Mouse (Mus musculus): ENCODE results near the gene Cage1.

Cage1 gene

DNA sequence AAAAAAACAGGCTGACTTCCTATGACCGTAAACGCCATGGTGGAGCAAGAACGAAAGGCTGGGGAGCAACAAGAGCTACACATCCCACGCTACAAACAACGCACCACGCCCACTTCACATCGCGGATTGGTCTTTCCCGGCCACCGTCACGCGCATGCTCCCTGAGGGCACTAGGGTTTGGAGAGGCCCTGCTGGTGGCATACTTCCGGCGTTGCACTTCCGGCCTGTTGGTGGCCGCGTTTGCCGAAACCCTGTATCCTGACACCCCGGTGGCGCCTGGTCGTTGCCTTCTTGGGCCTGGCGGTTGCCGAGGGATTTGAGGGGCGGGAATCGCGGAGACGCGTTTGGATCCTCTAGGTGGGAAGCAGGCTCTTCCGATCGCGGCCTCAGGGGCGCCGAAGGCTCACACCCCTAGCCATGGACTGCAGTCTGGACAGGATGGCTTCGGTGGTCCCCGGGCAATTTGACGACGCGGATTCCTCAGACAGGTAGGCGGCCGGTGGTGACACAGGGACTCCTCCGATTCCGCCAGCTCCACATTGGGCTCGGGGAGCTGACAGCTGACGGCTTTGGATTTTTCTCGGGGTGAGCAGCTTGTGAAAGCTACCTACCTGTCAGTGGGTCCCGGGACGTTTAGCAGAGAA, at the start of gene Cage1:
Cage1 (minus strand) TSS at position 26 of the 644 bp plus-strand sequence.
- peak; percentile 99 for DNase-seq

GRCm38 (mm10) chr13:38081161-38081560, 44.3 kb upstream of the Cage1 start:
- no peak for DNase-seq

GRCm38 (mm10) chr13:38080725-38081124, 43.9 kb upstream of the Cage1 start:
- DNase-seq, result no peak

DNA sequence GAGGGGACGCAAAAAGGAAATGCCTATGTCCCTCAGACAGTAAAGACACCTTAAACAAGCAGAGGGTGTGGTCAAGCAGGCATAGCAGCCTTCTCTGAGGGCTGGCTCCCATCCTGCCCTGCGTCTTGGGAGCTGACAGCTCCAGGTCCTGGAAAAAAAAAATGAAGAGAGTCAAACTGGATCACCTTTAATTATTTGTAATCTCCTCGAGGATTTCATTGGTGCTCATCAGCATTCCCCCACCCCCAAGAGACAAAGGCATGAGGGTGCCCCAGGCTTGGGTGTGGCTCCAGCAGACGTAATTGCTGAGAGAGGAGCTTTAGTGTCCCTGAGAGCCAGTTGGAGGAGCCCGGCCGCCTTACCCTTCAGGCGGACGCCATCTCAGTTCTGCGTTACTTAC, 43.1 kb upstream of the Cage1 start:
- DNase-seq, result no peak

DNA sequence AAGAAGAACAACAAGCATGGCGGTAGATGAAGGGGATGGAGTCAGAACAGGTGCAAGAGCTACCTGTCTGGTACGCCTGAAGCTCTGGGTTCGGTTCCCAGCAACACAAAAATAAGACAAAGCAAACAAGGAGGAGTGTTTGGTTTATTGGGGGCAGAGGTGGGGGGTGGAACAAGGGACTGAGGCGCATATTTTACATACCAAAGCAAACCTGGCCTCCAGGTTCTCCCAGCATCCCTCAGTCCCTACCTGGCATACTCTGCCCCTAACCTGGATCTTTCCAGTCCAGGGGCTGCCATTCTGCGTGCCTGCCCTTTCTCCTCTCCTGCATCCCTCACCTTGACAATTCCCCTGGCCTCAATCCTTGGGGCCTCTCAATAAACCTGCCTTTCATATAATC, 42.5 kb upstream of the Cage1 start:
- no peak for DNase-seq

- DNase-seq, result no peak
These were observed 42.0 kb upstream of the Cage1 start for GRCm38 (mm10) chr13:38078836-38079235.

DNA sequence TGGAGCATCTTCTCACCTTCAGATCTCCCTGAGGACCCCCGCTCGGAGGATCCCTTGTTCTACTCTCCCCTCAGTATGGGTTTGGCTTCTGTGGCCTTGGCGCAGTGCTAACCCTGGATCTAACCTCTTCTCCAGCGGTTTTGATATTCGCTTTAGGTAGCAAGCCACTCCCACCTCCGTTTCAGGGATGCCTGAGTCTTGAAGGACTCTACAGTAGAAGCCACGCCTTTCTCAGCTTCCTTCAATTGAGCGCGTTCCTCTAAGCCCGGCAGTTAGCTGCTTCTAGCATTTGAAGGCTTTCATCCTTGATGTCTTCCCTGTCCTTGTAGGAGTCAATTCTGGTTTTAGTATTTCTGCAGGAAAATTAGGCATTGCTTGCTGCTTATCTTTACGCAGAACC, 40.2 kb upstream of the Cage1 start:
- DNase-seq, result no peak

GRCm38 (mm10) chr13:38074404-38074803, 37.5 kb upstream of the Cage1 start:
- no peak for DNase-seq

GRCm38 (mm10) chr13:38073374-38074307, 36.8 kb upstream of the Cage1 start:
- no peak for DNase-seq

DNA sequence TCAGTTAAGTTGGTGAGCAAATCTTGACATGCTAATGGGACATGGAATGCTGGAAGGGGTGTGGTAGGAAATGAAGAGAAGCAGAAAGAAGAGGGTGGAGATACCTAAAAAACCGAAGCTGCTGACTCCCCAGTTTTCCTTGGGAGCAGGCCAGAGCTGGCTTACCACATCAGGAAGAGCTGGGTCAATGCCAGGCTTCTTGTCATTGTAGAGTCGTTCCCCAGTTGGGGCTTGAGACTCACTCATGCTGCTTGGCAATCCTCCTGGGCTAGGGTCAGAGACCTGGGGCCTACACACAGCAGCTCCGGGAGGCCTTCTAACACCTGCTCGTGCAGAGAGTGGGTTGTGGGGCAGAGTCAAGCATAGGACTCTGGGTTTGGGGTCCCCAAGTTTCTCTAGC, 34.1 kb upstream of the Cage1 start:
- DNase-seq, result no peak

DNA sequence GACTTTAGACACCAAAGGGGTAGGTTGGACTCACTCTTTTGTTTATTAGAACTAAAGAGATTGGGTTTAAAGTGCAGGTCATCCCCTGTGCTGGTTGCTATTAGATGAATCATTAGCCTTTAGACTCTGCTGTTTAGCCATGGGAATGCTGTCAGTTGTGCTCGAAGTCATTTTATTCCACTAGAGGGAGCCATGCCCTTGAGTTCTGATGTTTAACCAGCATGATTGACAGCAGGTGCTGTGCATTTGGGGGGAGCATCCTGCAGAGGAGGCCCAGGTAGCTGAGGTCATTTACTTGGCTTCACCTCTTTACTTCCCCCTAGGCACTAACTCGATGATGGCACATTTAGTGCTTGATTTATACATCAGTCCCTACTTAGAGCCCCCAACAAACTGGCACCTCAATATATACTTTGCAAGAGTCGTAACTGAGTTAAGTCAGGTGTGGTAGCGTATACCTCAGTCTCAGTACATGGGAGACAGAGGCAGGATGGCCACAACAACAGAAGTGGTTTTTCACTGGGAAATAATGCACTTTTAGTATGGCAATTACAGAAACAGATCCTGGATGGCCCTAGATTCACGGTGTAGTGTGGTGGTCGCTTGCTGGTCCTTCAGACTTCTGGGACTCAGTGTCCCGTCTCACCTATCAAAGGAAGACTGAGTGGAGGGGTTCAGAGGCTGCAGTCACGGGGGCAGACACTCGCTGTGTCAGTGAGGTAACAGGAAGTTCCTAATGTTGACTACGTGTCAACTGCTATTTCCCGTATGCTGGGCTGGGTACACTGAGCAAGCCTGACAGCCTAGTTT, 28.2 kb upstream of the Cage1 start:
- peak; percentile 78 for DNase-seq

DNA sequence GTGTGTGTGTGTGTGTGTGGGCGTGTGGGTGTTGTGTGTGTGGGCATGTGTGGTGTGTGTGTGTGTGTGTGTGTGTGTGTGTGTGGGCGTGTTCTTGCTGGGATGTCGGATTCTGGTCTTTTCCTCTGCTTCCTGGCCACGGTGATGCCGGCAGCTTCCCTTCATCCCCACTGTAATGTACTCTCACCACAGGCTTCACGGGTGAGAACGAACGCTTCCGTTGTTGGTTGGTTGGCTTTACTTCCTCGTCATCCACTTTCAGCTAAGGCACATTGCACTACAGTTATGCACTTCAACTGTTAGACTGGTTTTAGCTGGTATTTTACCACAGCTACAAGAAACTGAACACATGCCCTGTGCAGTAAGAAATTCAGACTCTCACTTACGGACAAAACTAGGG, 25.8 kb upstream of the Cage1 start:
- DNase-seq, result no peak

GRCm38 (mm10) chr13:38049888-38050287, 13.0 kb upstream of the Cage1 start:
- no peak for DNase-seq

DNA sequence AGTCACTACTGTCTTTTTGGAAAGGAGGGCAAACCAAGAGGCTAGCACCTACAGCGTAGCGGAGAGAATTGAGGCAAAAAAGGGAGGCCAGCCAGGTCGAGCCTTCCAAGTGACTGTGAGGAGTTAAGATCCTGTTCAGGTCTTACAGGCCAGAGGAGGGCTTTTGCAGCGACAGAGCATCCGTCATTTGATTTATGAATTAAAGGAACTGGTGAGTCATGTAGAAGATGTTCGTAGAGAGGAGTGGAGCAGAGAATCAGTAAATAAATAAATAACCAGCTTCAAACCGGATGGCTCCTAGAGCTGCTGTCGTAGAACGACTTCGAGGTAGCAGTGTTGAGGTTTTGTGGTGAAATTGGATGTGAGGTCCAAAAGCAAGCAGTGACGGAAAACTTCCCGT, 942 bp upstream of the Cage1 start:
- DNase-seq, result no peak

- no peak for DNase-seq
These were observed 376 bp downstream of the Cage1 start, which contains the start of gene Riok1 for GRCm38 (mm10) chr13:38036343-38037043. TSS of gene Riok1 (plus strand) at chr13:38036995.

GRCm38 (mm10) chr13:38028407-38028806, 8.5 kb downstream of the Cage1 start:
- no peak for DNase-seq

DNA sequence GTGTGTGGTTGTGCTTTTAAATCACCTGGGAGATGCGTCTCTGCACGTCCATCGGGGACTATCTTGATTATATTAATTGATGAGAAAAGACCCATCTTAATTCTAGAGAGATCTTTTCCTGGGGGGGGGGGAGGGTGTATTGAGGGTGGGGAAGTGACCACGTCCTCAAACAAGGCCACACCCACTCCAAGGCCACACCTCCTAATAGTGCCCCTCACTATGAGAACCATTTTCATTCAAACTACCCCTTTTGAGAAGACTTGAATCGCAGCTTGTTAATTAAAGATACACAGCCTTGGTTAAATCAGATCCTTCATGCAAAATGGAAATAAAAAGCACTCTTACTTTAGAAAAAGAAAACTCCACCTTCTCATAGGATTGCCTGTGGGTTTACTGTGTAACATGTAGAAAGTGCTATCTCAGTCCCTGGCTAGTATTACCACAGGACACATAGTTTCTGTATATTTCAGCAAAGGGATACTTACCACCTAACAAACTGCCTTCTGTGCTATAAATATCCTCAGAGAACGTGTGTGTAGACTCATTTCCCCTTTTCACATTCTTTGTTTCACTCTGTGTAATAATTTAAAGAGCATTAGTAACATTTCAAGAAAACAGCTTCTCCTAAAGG, 9.1 kb downstream of the Cage1 start:
- no peak for DNase-seq

DNA sequence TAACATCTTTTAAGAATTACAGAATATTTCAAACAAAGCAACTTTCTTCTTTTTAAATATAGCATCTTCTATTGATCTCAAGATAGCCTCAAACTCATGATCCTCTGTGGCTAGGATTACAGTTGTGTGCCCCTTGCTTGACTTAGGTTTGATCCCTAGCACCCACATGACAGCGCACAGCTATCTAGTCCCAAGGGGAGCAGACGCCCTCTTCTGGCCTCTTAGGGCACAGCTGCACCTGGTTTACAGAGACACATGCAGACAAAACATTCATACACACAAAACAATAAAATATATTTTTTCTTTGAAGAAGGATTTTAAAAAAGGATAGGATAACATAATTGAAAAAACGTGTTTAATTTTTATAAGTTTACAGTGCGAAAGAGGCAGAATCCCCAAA, 11.0 kb downstream of the Cage1 start:
- DNase-seq, result no peak

DNA sequence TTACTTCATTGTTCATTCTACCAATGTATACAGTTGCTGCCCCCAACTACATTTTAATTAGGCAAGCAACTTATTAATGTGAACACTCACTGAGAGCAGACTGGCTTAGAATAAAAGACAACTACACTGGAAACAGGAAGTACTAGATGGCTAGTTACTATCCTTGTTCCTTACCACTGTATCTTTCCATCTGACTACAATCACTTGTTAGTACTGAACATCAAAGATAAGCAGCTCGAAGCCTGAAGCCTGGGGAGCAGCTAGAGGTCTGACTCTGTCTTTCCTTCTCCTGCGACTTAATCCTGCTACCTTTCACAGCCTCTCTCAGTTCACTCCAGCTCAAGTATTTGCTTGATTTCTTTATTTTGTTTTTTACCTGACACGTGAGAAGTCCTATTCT, 18.1 kb downstream of the Cage1 start:
- no peak for DNase-seq

- no peak for DNase-seq
These were observed 21.3 kb downstream of the Cage1 start for GRCm38 (mm10) chr13:38015591-38015990.

DNA sequence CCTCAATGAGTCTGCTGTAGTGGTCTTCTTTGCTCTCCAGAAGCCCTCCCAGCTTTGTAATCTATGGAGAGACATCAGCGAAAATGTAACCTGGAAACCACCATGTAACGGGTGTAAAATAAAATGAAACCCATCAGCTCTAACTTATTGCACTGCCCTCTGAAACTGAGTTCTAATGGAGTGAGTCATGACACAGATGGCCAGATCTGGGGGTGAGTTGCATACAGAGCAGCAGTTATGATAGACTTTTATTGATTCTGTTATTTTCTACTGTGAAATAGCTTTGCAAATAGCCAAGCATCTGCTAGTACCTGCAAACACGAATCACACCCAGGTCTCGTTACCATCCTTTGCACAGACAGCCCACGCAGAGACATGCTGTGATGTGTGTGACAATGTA, 24.4 kb downstream of the Cage1 start:
- DNase-seq, result no peak

DNA sequence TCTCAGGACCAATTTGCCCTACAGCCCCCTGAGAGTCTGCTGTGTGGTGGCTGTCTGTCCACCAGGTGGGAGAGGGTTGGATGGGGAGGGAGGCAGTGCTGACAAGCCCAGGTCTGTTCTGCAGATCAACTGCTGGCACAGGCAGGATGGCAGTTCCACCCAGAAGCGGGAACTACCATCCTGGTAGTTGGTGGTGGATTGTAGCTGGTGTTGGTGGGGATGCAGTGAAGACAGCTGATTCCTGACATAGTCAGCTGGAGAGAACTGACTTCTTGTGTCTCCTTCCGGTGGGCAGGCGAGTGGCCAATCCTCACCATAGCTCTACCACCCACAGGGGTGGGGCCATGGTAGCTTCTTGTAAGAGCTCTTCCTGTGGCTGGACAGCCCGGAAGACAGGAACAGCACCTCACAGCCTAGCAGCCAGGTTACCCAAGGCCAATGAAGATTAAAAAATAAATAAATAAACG, 26.4 kb downstream of the Cage1 start:
- no peak for DNase-seq
